Mouse (Mus musculus): Measurements from ENCODE around the gene 2310061I04Rik. TPM values are rescaled to one million over a fixed set of nuclear protein-coding genes. Genes with fewer than 3 reads are reported as not detected.

The 2310061I04Rik gene
- polyA plus RNA-seq, 1 experiment = 107 TPM

DNA sequence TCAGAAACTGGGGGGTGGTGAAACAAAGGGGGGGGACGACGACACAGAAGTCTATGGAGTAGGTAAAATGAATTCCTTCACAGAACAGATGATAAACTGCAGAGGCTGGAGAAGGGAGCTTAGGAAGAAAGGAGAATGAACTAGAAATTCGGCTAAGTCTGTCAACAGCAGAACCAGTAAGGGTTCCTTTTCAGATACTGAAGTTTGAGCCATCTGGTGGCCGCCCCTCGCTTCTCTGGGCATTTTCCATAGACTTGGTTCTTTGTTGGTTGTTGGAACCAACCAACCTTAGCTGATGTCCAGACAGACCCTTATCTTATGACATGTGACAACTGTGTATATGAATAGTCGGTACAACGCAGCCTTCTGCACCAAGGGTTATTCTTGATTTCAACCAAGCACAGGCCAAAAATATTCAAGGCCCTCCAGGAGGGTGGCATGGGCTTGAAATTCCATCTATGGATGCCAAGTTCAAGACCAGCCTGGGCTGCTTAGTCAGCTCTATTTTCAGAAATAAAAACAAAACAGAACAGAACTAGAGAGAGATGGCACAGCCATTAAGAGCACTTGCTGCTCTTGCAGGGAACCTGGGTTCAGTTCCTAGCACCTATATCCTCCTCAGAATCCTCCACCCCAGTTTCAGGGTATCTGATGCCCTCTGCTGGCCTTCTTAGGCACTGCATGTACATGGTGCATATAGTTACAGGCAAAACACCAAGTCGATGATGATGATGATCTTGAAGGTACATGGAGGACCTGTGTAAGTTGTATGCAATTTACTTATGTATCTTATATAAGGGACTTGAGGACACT is 26.1 kb downstream of the 2310061I04Rik start:
- no peak for DNase-seq (ENCODE audit: extremely low spot score in 1 of 2, low spot score in 1 of 2)

DNA sequence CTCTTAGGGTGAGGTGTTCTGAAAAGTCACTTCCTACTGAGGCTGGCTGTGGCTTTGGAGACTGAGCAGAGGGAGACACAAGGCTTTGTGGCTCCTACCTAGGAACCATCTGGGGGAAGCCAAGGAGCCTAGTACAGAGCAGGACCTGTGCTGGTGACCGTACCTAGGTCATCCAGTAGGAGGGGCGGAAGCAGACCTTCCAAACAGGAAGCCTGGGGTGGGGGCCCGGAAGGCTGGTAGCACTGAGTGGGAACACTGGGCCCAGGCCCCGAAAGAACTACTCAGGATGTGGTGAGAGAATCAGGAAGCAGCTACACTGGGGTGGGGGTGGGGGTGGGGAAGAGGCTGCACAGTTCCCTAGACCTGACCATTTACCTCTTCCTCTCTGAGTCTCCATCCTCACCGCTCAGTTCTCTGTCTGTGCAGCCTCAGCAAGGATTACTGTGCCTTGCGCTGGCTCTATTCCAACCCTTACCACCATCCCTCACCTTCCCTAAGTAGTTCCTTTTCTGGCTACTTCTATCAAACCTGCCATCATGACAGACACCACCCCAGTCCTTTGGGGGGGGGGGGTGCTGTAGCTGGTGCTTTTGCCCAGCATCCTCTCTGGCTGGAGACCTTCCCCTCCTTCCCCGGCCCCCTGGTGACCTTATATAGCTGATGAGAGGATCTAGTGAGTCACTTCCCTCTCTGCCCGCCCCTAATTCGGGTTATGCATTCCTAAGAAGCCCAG is 26.9 kb downstream of the 2310061I04Rik start:
- DNase-seq (ENCODE audit: extremely low spot score in 1 of 2, low spot score in 1 of 2) = peak in 1 of 2 experiments; percentile 24

GRCm38 (mm10) chr17:35869346-35870067 is 27.7 kb downstream of the 2310061I04Rik start:
- no peak for DNase-seq (ENCODE audit: extremely low spot score in 1 of 2, low spot score in 1 of 2)

GRCm38 (mm10) chr17:35868961-35869345 is 28.3 kb downstream of the 2310061I04Rik start:
- no peak for DNase-seq (ENCODE audit: extremely low spot score in 1 of 2, low spot score in 1 of 2)

GRCm38 (mm10) chr17:35868165-35868820 is 28.9 kb downstream of the 2310061I04Rik start:
- DNase-seq (ENCODE audit: extremely low spot score in 1 of 2, low spot score in 1 of 2) = no peak

DNA sequence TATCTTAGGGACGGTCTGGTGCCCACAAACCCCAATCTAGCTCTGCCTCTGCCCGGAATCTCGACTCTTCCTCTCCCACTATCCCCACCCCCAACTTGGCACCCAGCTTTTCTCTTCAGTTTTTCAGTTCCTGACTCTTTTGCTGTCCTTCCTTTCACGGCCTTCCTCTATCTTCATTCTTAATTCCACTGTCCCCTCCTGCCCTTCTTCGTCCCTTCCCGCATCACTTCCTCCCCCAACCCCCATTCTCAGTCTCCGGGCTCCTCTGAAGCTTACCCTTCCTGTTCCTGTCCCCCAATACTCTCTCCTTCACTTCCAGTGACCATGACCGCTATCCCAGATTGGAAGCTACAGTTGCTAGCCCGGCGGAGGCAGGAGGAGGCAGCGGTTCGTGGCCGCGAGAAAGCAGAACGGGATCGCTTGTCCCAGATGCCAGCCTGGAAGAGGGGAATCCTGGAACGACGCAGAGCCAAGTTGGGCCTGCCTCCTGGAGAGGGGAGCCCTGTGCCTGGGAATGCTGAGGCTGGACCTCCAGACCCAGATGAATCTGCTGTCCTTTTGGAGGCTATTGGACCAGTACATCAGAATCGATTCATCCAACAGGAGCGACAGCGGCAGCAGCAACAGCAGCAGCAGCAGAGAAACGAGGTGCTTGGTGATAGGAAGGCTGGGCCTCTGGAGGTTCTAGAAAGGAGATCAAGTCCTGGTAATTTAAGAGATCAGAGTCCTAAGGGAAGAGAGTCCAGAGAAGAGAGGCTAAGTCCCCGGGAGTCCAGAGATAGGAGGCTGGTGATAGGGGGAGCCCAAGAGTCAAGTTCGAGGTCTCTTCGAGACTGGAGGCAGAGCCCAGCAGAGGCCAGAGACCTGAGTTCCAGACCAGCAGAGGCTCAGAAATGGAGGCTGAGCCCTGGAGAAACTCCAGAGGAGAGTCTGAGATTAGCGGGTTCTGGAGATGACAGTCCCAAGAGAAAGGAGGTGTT is 30.0 kb downstream of the 2310061I04Rik start:
- DNase-seq (ENCODE audit: extremely low spot score in 1 of 2, low spot score in 1 of 2) = peak in 1 of 2 experiments; percentile 30

GRCm38 (mm10) chr17:35866281-35866831 is 30.9 kb downstream of the 2310061I04Rik start:
- peak in 1 of 2 experiments; percentile 23 for DNase-seq (ENCODE audit: extremely low spot score in 1 of 2, low spot score in 1 of 2)

GRCm38 (mm10) chr17:35865481-35866280 is 31.6 kb downstream of the 2310061I04Rik start, which contains the start of gene Ppp1r18:
Ppp1r18 (plus strand) TSS chr17:35865593.
- peak in 1 of 2 experiments; percentile 26 for DNase-seq (ENCODE audit: extremely low spot score in 1 of 2, low spot score in 1 of 2)

DNA sequence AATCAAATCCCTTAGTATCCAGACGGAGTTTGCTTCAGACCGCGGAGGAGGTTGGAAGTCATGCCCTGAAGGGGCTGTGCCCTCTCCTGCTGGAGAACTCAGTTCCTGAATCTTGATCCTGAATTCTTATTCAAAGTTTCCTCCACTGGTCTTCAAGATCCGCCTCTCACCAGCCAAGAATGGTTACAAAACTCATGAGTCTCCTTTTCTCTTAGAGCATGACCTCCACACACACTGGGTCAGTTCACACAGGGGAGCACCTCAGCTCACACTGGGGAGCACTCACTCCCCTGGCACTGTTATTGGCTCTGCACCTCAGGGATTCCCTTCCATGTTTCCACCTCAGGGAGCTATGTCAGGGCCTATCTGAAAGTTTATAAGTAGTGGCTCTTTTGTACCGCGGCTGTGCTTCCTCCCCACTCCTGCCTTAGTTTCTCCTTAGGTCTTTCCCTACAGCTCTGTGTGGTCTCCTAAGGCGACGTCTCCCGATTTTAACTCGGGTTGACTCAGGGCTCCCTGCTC is 32.3 kb downstream of the 2310061I04Rik start:
- DNase-seq (ENCODE audit: extremely low spot score in 1 of 2, low spot score in 1 of 2) = no peak

DNA sequence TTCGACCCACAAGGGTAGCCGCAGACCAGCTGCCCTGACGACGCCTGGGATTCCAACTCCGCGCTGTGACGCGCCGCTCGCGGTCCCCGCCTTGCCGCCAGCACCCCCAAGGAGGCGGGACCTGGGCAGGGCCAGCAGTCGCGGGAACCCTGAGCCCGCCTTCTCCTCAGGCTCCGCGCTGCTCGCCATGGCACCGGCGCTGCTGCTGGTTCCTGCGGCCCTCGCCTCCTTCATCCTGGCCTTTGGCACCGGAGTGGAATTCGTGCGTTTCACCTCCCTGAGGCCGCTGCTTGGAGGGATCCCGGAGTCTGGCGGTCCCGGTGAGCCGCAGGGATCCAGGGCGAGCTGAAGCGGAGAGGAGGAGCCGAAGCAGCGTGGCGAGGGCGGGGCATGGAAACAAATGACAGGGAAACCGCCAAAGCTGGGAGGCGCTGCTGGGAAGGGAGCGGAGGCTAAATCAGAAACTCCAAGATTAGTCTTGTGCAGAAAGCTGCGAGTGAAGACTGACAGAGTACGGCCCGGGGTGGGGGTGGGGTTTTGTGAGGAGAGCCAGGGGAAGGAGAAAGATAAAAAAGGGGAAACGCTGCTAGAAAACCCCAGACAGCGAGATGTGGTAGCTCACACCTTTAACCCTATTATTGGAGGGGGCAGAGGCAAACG is 35.9 kb downstream of the 2310061I04Rik start, which contains the start of gene Nrm:
Gene Nrm, plus strand, starts transcription at position 121 of the 660 bp plus-strand sequence.
- DNase-seq (ENCODE audit: extremely low spot score in 1 of 2, low spot score in 1 of 2) = peak; percentile 75 to 89

DNA sequence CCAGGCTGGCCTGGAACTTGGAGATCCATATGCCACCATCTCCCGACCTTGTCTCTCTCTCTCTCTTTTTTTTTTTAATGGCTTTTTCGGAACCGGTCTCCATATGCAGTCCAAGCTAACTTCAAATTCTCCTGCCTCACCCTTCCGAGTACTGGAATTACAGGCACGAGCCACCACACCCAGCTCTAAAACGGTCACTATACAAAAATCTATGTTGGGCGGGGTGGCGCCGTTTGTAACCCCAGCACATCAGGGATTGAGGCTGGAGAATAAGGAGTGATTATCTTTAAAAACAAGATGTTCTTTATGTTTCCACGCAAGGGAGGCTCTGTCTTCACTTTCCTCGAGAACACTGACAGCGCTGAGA is 36.4 kb downstream of the 2310061I04Rik start:
- no peak for DNase-seq (ENCODE audit: extremely low spot score in 1 of 2, low spot score in 1 of 2)

- no peak for DNase-seq (ENCODE audit: extremely low spot score in 1 of 2, low spot score in 1 of 2)
Observed at GRCm38 (mm10) chr17:35859835-35860234, 37.4 kb downstream of the 2310061I04Rik start.

GRCm38 (mm10) chr17:35859371-35859770 is 37.9 kb downstream of the 2310061I04Rik start:
- DNase-seq (ENCODE audit: extremely low spot score in 1 of 2, low spot score in 1 of 2) = no peak

GRCm38 (mm10) chr17:35850974-35851373 is 46.3 kb downstream of the 2310061I04Rik start:
- DNase-seq (ENCODE audit: extremely low spot score in 1 of 2, low spot score in 1 of 2) = no peak

DNA sequence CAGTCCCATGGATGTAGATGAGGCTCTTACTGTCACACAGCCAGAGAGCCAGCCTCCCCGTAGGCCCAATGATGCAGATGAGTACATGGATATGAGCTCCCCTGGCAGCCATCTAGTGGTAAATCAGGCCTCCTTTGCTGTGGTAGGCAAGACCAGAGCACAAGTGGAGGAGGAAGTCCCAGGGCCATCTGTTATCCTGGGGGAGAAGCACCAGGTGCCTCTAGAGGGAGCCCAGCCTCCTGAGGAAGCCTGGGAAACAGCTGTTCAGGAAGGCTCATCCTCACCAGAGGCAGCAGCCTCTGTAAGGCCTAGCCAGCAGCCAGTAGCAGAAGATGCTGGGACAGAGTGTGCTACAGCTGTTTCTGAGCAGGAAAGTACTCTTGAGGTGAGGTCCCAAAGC is 49.1 kb downstream of the 2310061I04Rik start:
- DNase-seq (ENCODE audit: extremely low spot score in 1 of 2, low spot score in 1 of 2) = peak in 1 of 2 experiments; percentile 58

DNA sequence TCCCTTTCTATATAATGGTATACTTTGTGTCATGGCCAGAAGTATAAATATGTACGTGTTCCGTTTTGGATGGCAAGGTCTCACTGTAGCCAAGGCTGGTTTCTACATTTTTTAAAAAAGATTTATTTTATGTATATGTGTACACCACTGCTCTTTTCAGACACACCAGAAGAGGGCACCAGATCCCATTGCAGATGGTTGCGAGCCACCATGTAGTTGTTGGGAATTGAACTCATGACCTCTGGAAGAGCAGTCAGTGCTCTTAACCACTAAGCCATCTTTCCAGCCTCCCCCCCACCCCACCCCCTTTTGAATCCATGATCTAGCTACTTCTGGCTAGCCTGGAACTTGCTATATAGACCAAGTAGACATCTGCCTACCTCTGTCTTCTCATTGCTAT is 53.7 kb downstream of the 2310061I04Rik start:
- DNase-seq (ENCODE audit: extremely low spot score in 1 of 2, low spot score in 1 of 2) = no peak
